Mouse (Mus musculus) small intestine, adult 2 months (tissue): ENCODE data around the gene Olfr1454.

Source experiments
- CTCF ChIP-seq: fragments of 200-500 bp; IDR thresholded peaks from 2 replicates; pipeline ENCODE4 v1.5.1; 2012; ENCODE audit warnings: low read depth, mild to moderate bottlenecking, control low read depth, inconsistent platforms, low read length, moderate library complexity, mixed read lengths; ENCODE audit not compliant: insufficient replicate concordance, insufficient read length; ENCODE audit errors: extremely low read depth
- POLR2A ChIP-seq: fragments of 200-500 bp; IDR thresholded peaks from 2 replicates; pipeline ENCODE4 v1.6.1; 2012; ENCODE audit warnings: low read depth, mild to moderate bottlenecking, control low read depth, inconsistent platforms, low read length, moderate library complexity

- TF ChIP-seq CTCF (no peak), POLR2A (no peak)
Observed at GRCm38 (mm10) chr19:13093908-13094307, 33.5 kb downstream of the Olfr1454 start.
